Mouse (Mus musculus) kidney, embryonic 14.5 days (tissue): Measurements from ENCODE around the gene Cdkn1b. TPM values are rescaled to one million over a fixed set of nuclear protein-coding genes. Genes with fewer than 3 reads are reported as not detected.

Experiments used
- ATAC-seq: fragments of 200-750 bp; cut with Nextera tagmentation; 2 replicates; pipeline ENCODE4 v1.8.0; 2017; ENCODE audit warnings: moderate number of reproducible peaks, mild to moderate bottlenecking, moderate TSS enrichment, moderate library complexity; ENCODE audit not compliant: low FRiP score, low TSS enrichment
- H3K27ac ChIP-seq: fragments of 300-500 bp; sonication (generic); 2 replicates; pipeline ENCODE4 v1.5.1; 2014; ENCODE audit warnings: low read depth, mild to moderate bottlenecking, low read length, moderate library complexity, mixed read lengths
- H3K27me3 ChIP-seq: fragments of 300-500 bp; sonication (generic); 2 replicates; pipeline ENCODE4 v1.6.1; 2014; ENCODE audit warnings: mild to moderate bottlenecking, low read length; ENCODE audit not compliant: control insufficient read depth, insufficient read depth
- H3K36me3 ChIP-seq: fragments of 300-500 bp; sonication (generic); 2 replicates; pipeline ENCODE4 v1.6.1; 2014; ENCODE audit warnings: low read length, mixed read lengths; ENCODE audit not compliant: control insufficient read depth, insufficient read depth
- H3K4me1 ChIP-seq: fragments of 300-500 bp; sonication (generic); 2 replicates; pipeline ENCODE4 v1.6.1; 2014; ENCODE audit warnings: low read length, mixed read lengths; ENCODE audit not compliant: control insufficient read depth, insufficient read depth
- H3K4me2 ChIP-seq: fragments of 300-500 bp; sonication (generic); replicated peaks from 2 replicates; pipeline ENCODE4 v1.6.1; 2014; ENCODE audit warnings: low read depth, mild to moderate bottlenecking, low read length
- H3K4me3 ChIP-seq: fragments of 300-500 bp; sonication (generic); 2 replicates; pipeline ENCODE4 v1.5.1; 2014; ENCODE audit warnings: mild to moderate bottlenecking, low read length
- H3K9ac ChIP-seq: fragments of 300-500 bp; sonication (generic); 2 replicates; pipeline ENCODE4 v1.6.1; 2014; ENCODE audit warnings: low read depth, mild to moderate bottlenecking, low read length, moderate library complexity
- H3K9me3 ChIP-seq: fragments of 300-500 bp; sonication (generic); 2 replicates; pipeline ENCODE4 v1.6.1; 2016; ENCODE audit warnings: low read length; ENCODE audit not compliant: control insufficient read depth
- WGBS: fragments of 180-500 bp; shearing (Covaris S2); extraction: QIAGEN DNeasy Blood & Tissue Kit; methylation state at CpG from one replicate; pipeline ENCODE4 v1.1.7; 2014; 5-methylcytosine and 5-hydroxymethylcytosine counted together
- polyA plus RNA-seq: library from polyadenylated mRNA; unstranded; fragments of >200 nt; fragmentation: Nextera tagmentation; extraction: Ambion mirVana; gene quantifications from 2 replicates; pipeline ENCODE4 v1.2.1, GENCODE M21; 2014

Gene Cdkn1b
- polyA plus RNA-seq, 1 experiment from 2014 or later = 15.3 TPM

GRCm38 (mm10) chr6:134897443-134898094, 22.6 kb upstream of the Cdkn1b start:
- H3K9ac ChIP-seq = peak overlapping the region; percentile 86
- peak; percentile 95 for ATAC-seq
- H3K4me3 ChIP-seq = peak overlapping the region; percentile 55
- H3K36me3 ChIP-seq = no peaks in the 10 kb centered on the region
- H3K27me3 ChIP-seq = no peaks in the 10 kb centered on the region
- peaks cover 6% of the 10 kb centered on the region; the same call in 1 of the 2 replicates for H3K4me1 ChIP-seq
- WGBS = 1% methylated on average over 38 of the region's 38 CpGs
- H3K9me3 ChIP-seq = no peaks in the 10 kb centered on the region
- H3K27ac ChIP-seq = peak overlapping the region; percentile 100
- peak overlapping the region; percentile 70 for H3K4me2 ChIP-seq

- Histone ChIP-seq H3K36me3 (no peaks in the 10 kb centered on the region), H3K9ac (peak within 1 kb of the TSS; percentile 86), H3K4me1 (peaks cover 6% of the 10 kb centered on the region; the same call in 1 of the 2 replicates), H3K27me3 (no peaks in the 10 kb centered on the region), H3K4me2 (peak within 1 kb of the TSS; percentile 70), H3K9me3 (no peaks in the 10 kb centered on the region), H3K27ac (peak within 1 kb of the TSS; percentile 100), H3K4me3 (peak within 1 kb of the TSS; percentile 55)
- under 1% methylated on average over 51 of the region's 51 CpGs for WGBS
- ATAC-seq = peak; percentile 95
These were observed 21.9 kb upstream of the Cdkn1b start, which contains the start of gene Gpr19 for GRCm38 (mm10) chr6:134898095-134898965. Gpr19 (minus strand) TSS chr6:134898578.

GRCm38 (mm10) chr6:134903368-134903767, 16.8 kb upstream of the Cdkn1b start:
- H3K4me2 ChIP-seq = no peak overlapping the region
- whole genome bisulfite sequencing = 82% methylated on average over 3 of the region's 4 CpGs
- H3K27ac ChIP-seq = no peak overlapping the region
- H3K27me3 ChIP-seq = no peaks in the 10 kb centered on the region
- no peak for ATAC-seq
- no peak overlapping the region for H3K4me3 ChIP-seq
- H3K36me3 ChIP-seq = no peaks in the 10 kb centered on the region
- no peak overlapping the region for H3K9ac ChIP-seq
- no peaks in the 10 kb centered on the region for H3K9me3 ChIP-seq
- no peaks in the 10 kb centered on the region; the same call in 1 of the 2 replicates for H3K4me1 ChIP-seq

- no peak overlapping the region for H3K9ac ChIP-seq
- no peak overlapping the region for H3K4me3 ChIP-seq
- ATAC-seq = no peak
- H3K36me3 ChIP-seq = no peaks in the 10 kb centered on the region
- H3K4me2 ChIP-seq = no peak overlapping the region
- no peak overlapping the region for H3K27ac ChIP-seq
- H3K9me3 ChIP-seq = no peaks in the 10 kb centered on the region
- no peaks in the 10 kb centered on the region; the same call in 1 of the 2 replicates for H3K4me1 ChIP-seq
- 92% methylated on average over 8 of the region's 10 CpGs for WGBS
- no peaks in the 10 kb centered on the region for H3K27me3 ChIP-seq
These were observed 16.0 kb upstream of the Cdkn1b start for GRCm38 (mm10) chr6:134903891-134904884.

GRCm38 (mm10) chr6:134905811-134906210, 14.4 kb upstream of the Cdkn1b start:
- no peak overlapping the region for H3K4me3 ChIP-seq
- 89% methylated on average over 1 of the region's 1 CpGs for WGBS
- H3K9ac ChIP-seq = no peak overlapping the region
- no peaks in the 10 kb centered on the region for H3K4me1 ChIP-seq
- H3K27me3 ChIP-seq = no peaks in the 10 kb centered on the region
- no peak overlapping the region for H3K27ac ChIP-seq
- H3K36me3 ChIP-seq = no peaks in the 10 kb centered on the region
- ATAC-seq = 0 out of 2 replicates have a peak, but pooled peaks have one; percentile 24
- no peaks in the 10 kb centered on the region for H3K9me3 ChIP-seq
- no peak overlapping the region for H3K4me2 ChIP-seq

GRCm38 (mm10) chr6:134914523-134914922, 5.7 kb upstream of the Cdkn1b start:
- 89% methylated on average over 5 of the region's 5 CpGs for WGBS
- no peaks in the 10 kb centered on the region for H3K27me3 ChIP-seq
- no peak overlapping the region for H3K4me2 ChIP-seq
- no peak for ATAC-seq
- H3K4me1 ChIP-seq = no peaks in the 10 kb centered on the region; the same call in 1 of the 2 replicates
- no peak overlapping the region for H3K27ac ChIP-seq
- H3K36me3 ChIP-seq = no peaks in the 10 kb centered on the region
- H3K4me3 ChIP-seq = no peak overlapping the region
- no peak overlapping the region for H3K9ac ChIP-seq
- no peaks in the 10 kb centered on the region for H3K9me3 ChIP-seq

GRCm38 (mm10) chr6:134916641-134917040, 3.6 kb upstream of the Cdkn1b start:
- Histone ChIP-seq H3K9me3 (no peaks in the 10 kb centered on the region), H3K4me1 (no peaks in the 10 kb centered on the region; the same call in 1 of the 2 replicates), H3K36me3 (no peaks in the 10 kb centered on the region), H3K27ac (no peak overlapping the region), H3K4me2 (peak overlapping the region; percentile 67), H3K9ac (peak overlapping the region; percentile 58), H3K4me3 (peak overlapping the region; percentile 32), H3K27me3 (no peaks in the 10 kb centered on the region)
- ATAC-seq = no peak
- under 1% methylated on average over 11 of the region's 11 CpGs for WGBS

GRCm38 (mm10) chr6:134917087-134917486, 3.1 kb upstream of the Cdkn1b start:
- H3K4me1 ChIP-seq = peaks cover 2% of the 10 kb centered on the region; the same call in 1 of the 2 replicates
- peaks cover 2% of the 10 kb centered on the region; the same call in 1 of the 2 replicates for H3K36me3 ChIP-seq
- no peak overlapping the region for H3K27ac ChIP-seq
- peak overlapping the region; percentile 67 for H3K4me2 ChIP-seq
- H3K4me3 ChIP-seq = peak overlapping the region; percentile 32
- WGBS = under 1% methylated on average over 11 of the region's 11 CpGs
- ATAC-seq = no peak
- no peaks in the 10 kb centered on the region for H3K9me3 ChIP-seq
- peak overlapping the region; percentile 58 for H3K9ac ChIP-seq
- no peaks in the 10 kb centered on the region for H3K27me3 ChIP-seq
